In the genomic region with DNA sequence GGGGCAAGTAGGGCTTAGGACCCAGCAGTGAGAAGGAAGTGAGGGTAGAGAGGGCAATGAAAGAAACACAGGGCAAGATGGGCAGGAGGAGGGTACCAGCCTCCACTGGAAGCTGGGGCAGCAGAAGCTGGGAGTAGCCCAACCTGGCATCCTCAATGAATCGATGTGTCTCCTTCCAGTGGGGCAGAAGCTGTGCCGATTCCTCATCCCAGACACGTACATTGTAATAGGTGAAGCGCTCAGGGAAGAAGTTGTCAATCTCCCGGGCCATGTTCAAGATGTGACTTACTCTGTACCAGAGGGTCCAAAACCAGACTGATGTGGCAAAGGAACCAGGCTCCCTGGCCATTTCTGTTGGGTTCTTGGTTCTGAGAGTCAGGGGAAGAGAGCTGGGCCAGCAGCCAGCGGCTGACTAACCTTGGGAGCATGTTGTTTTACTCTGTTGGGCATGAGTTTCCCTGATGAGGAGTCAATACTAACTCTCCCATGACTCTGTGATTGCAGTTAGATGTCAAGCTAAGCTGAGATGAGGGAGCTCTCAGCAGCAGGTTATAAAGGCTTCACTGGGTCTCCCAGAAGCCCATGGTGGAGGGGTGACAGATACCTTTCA, we compare ENCODE assay signal across 20 mouse cellular contexts. TPM values are rescaled to one million over a fixed set of nuclear protein-coding genes. Genes with fewer than 3 reads are reported as not detected.
"Had no signal": no experiment of that assay in that cellular context is flagged by ENCODE, and none has a peak within 500 bp of the region (broad histone marks: within the 10 kb centered on the region; RNA-seq: fewer than 3 reads in every experiment).

No protein-coding gene starts in this region.

- H3K4me2 ChIP-seq: liver, embryonic 11.5 days; liver, embryonic 15.5 days; midbrain, embryonic 11.5 days; midbrain, embryonic 15.5 days; neural tube, embryonic 12.5 days had no signal

- H3K4me3 ChIP-seq: left cerebral cortex, adult 2 months; limb, embryonic 10.5 days; liver, embryonic 15.5 days; megakaryocyte, embryonic 14.5 days; midbrain, embryonic 15.5 days; neural tube, embryonic 12.5 days had no signal

- H3K9ac ChIP-seq: liver, embryonic 15.5 days; midbrain, embryonic 15.5 days; neural tube, embryonic 12.5 days had no signal

- ATAC-seq: midbrain, embryonic 15.5 days had no signal

- H3K27ac ChIP-seq: left cerebral cortex, adult 2 months; limb, embryonic 10.5 days; liver, embryonic 15.5 days; midbrain, embryonic 15.5 days; neural tube, embryonic 12.5 days had no signal

- DNase-seq: kidney, postnatal 10 days; lung, adult 2 months; lung, postnatal 4 days; thymus, postnatal 36 days had no signal

- H3K36me3 ChIP-seq: limb, embryonic 10.5 days; liver, embryonic 15.5 days; midbrain, embryonic 15.5 days; neural tube, embryonic 12.5 days had no signal

- H3K9me3 ChIP-seq: limb, embryonic 10.5 days; liver, embryonic 15.5 days; megakaryocyte, embryonic 14.5 days; midbrain, embryonic 15.5 days; neural tube, embryonic 12.5 days had no signal

RNA-seq across cellular contexts. Expression of gene AC109138.7, which starts 50.1 kb away (rescaled TPM):
- total RNA-seq: layer of hippocampus, postnatal 25 days; left cerebral cortex, adult 2 months; left cerebral cortex, postnatal 14 days; monocyte, adult 5-6 weeks; neutrophil, adult 5-6 weeks had no signal
- polyA plus RNA-seq: large intestine, adult 2 months; limb, embryonic 10.5 days; liver, embryonic 11.5 days; liver, embryonic 15.5 days; lung, adult 2 months; lung, postnatal 0 days; midbrain, embryonic 11.5 days; midbrain, embryonic 15.5 days; neural tube, embryonic 12.5 days; stomach, embryonic 14.5 days; thymus, postnatal 0 days had no signal
